Mouse (Mus musculus) neural tube, embryonic 12.5 days (tissue): ENCODE measurements around the gene Atp6v0c. TPM values are rescaled to one million over a fixed set of nuclear protein-coding genes. Genes with fewer than 3 reads are reported as not detected.

Experiments used
- ATAC-seq: fragments of 200-750 bp; cut with Nextera tagmentation; 2 replicates; pipeline ENCODE4 v1.8.0; 2017; ENCODE audit warnings: low read depth, mild to moderate bottlenecking, moderate TSS enrichment, moderate library complexity; ENCODE audit not compliant: low FRiP score
- H3K27ac ChIP-seq: fragments of 300-500 bp; sonication (generic); 2 replicates; pipeline ENCODE4 v1.5.1; 2016
- H3K27me3 ChIP-seq: fragments of 300-500 bp; sonication (generic); replicated peaks from 2 replicates; pipeline ENCODE4 v1.6.1; 2016; ENCODE audit warnings: mild to moderate bottlenecking
- H3K36me3 ChIP-seq: fragments of 300-500 bp; sonication (generic); 2 replicates; pipeline ENCODE4 v1.6.1; 2016; ENCODE audit warnings: mild to moderate bottlenecking
- H3K4me1 ChIP-seq: fragments of 300-500 bp; sonication (generic); 2 replicates; pipeline ENCODE4 v1.6.1; 2016
- H3K4me2 ChIP-seq: fragments of 300-500 bp; sonication (generic); replicated peaks from 2 replicates; pipeline ENCODE4 v1.6.1; 2016; ENCODE audit warnings: mild to moderate bottlenecking
- H3K4me3 ChIP-seq: fragments of 300-500 bp; sonication (generic); 2 replicates; pipeline ENCODE4 v1.5.1; 2016
- H3K9ac ChIP-seq: fragments of 300-500 bp; sonication (generic); 2 replicates; pipeline ENCODE4 v1.6.1; 2016; ENCODE audit warnings: mild to moderate bottlenecking
- H3K9me3 ChIP-seq: fragments of 300-500 bp; sonication (generic); 2 replicates; pipeline ENCODE4 v1.6.1; 2016; ENCODE audit warnings: mild to moderate bottlenecking
- WGBS: fragments of 180-500 bp; shearing (Covaris S2); methylation state at CpG from one replicate; pipeline ENCODE4 v1.1.7; 2016; 5-methylcytosine and 5-hydroxymethylcytosine counted together
- polyA plus RNA-seq: library from polyadenylated mRNA; unstranded; fragments of >200 nt; fragmentation: Nextera tagmentation; extraction: Ambion mirVana; gene quantifications from 2 replicates; pipeline ENCODE4 v1.2.1, GENCODE M21; 2016

Gene Atp6v0c
- polyA plus RNA-seq, 1 experiment from 2014 or later: 671 TPM

GRCm38 (mm10) chr17:24206451-24207351 is 37.2 kb upstream of the Atp6v0c start:
- Histone ChIP-seq H3K27ac (no peak overlapping the region; the same call in 1 of the 2 replicates), H3K4me3 (peak overlapping the region; percentile 50), H3K9me3 (no peaks in the 10 kb centered on the region), H3K36me3 (no peaks in the 10 kb centered on the region), H3K4me1 (peaks cover 77% of the 10 kb centered on the region), H3K4me2 (peak overlapping the region; percentile 93), H3K9ac (peak overlapping the region; percentile 69), H3K27me3 (peaks cover 22% of the 10 kb centered on the region)
- peak; percentile 11; the same call in 1 of the 2 replicates for ATAC-seq
- WGBS: 6% methylated on average over 62 of the region's 62 CpGs

DNA sequence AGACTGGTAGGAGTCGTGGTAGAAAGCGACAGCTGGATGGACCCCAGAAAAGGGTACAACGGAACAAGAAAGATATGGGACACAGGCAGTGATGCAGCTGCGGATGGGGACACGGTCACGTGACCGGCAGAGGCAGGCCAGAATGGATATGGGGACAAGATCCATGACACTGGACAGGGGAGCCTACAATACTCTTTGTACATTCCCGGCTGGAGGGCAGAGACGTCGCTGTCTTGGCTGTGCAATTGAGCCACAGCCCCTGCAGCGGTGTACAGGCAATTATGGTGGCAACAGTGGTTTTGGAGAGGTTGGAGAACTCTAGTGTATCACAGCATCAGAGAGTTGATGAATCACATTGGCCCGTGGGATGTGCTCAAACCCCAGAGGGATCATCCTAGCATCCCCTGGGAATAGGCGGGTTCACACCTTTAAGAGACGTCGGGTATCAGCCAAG is 36.4 kb upstream of the Atp6v0c start:
- Histone ChIP-seq H3K9ac (peak overlapping the region; percentile 41), H3K36me3 (no peaks in the 10 kb centered on the region), H3K4me1 (peaks cover 70% of the 10 kb centered on the region), H3K27ac (no peak overlapping the region), H3K27me3 (peaks cover 22% of the 10 kb centered on the region), H3K9me3 (no peaks in the 10 kb centered on the region), H3K4me2 (peak overlapping the region; percentile 93), H3K4me3 (peak overlapping the region; percentile 59)
- 5% methylated on average over 15 of the region's 15 CpGs for WGBS
- ATAC-seq: peak; percentile 42

- Histone ChIP-seq H3K27ac (no peak within 1 kb of the TSS), H3K27me3 (peaks cover 22% of the 10 kb centered on the region), H3K4me3 (peak within 1 kb of the TSS; percentile 59), H3K9me3 (no peaks in the 10 kb centered on the region), H3K4me2 (peak within 1 kb of the TSS; percentile 93), H3K4me1 (peaks cover 64% of the 10 kb centered on the region), H3K36me3 (no peaks in the 10 kb centered on the region), H3K9ac (peak within 1 kb of the TSS; percentile 69)
- peak; percentile 69 for ATAC-seq
- under 1% methylated on average over 63 of the region's 65 CpGs for WGBS
Observed at GRCm38 (mm10) chr17:24205284-24205888, 35.9 kb upstream of the Atp6v0c start, which contains the start of gene Tbc1d24. Gene Tbc1d24 (minus strand): TSS chr17:24205562.

- 19% methylated on average over 7 of the region's 7 CpGs for WGBS
- Histone ChIP-seq H3K9me3 (no peaks in the 10 kb centered on the region), H3K27me3 (peaks cover 22% of the 10 kb centered on the region), H3K4me2 (peak overlapping the region; percentile 93), H3K36me3 (no peaks in the 10 kb centered on the region), H3K4me1 (peaks cover 59% of the 10 kb centered on the region), H3K4me3 (peak overlapping the region; percentile 59), H3K9ac (peak overlapping the region; percentile 69), H3K27ac (no peak overlapping the region)
- no peak for ATAC-seq
Observed at GRCm38 (mm10) chr17:24204846-24205245, 35.3 kb upstream of the Atp6v0c start.

DNA sequence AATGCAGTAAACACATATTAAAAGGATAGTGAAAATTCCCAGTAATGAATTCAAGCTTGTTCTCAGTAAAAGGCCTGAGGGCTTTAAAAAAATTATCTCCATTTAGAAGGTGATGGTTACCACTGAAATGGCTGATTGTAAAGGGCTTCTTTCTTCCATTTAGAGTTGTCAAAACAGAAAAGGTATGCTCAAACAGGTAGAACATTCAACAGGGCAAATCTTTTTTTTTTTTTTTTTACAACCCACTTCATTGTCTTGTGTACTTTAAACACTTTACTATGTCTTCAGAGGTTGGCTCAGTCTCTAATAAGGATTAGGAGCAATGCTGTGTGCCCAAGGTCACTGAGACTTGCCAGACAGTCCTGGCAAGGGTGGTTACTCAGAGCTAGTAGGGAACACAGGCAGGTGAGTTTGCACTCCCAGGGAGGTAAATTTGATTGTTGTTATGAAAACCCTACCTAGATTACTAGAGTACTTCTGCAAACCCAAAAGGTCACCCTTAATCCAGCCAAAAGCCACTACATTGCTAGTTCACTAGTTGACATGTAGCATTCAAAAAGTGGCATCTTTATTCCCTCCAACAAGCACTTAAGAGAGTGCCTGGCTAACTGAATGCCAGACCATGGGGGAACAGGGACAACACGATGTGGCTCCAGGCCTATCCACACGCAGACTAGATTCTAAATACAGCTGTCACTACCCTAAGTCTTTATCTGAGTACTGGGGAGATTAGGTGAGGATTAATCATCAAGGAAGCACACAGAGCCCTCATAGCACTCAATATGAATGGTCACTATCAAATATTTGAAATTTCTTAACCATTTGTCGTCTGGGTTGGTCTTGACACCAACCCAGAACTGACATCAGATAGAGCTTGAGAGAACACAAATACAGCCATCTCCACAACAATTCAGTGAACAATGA is 34.4 kb upstream of the Atp6v0c start:
- 80% methylated on average over 3 of the region's 3 CpGs for WGBS
- Histone ChIP-seq H3K36me3 (no peaks in the 10 kb centered on the region), H3K4me1 (peaks cover 49% of the 10 kb centered on the region), H3K9ac (peak overlapping the region; percentile 69; the same call in 1 of the 2 replicates), H3K9me3 (no peaks in the 10 kb centered on the region), H3K27ac (no peak overlapping the region), H3K27me3 (peaks cover 22% of the 10 kb centered on the region), H3K4me3 (no peak overlapping the region), H3K4me2 (peak overlapping the region; percentile 93)
- no peak for ATAC-seq

GRCm38 (mm10) chr17:24203068-24203467 is 33.6 kb upstream of the Atp6v0c start:
- WGBS: 46% methylated on average over 4 of the region's 4 CpGs
- Histone ChIP-seq H3K4me1 (peaks cover 41% of the 10 kb centered on the region), H3K27me3 (peaks cover 17% of the 10 kb centered on the region), H3K27ac (no peak overlapping the region), H3K4me2 (0 out of 2 replicates have a peak overlapping the region, but pooled peaks have one; percentile 22), H3K36me3 (no peaks in the 10 kb centered on the region), H3K9me3 (no peaks in the 10 kb centered on the region), H3K4me3 (no peak overlapping the region), H3K9ac (peak overlapping the region; percentile 5; the same call in 1 of the 2 replicates)
- ATAC-seq: no peak

GRCm38 (mm10) chr17:24201092-24201491 is 31.6 kb upstream of the Atp6v0c start:
- Histone ChIP-seq H3K27ac (no peak overlapping the region), H3K4me3 (no peak overlapping the region), H3K4me2 (no peak overlapping the region), H3K4me1 (peaks cover 21% of the 10 kb centered on the region), H3K9ac (no peak overlapping the region), H3K27me3 (no peaks in the 10 kb centered on the region), H3K9me3 (no peaks in the 10 kb centered on the region), H3K36me3 (no peaks in the 10 kb centered on the region)
- no peak for ATAC-seq
- 88% methylated on average over 4 of the region's 4 CpGs for WGBS

GRCm38 (mm10) chr17:24199741-24200140 is 30.2 kb upstream of the Atp6v0c start:
- 82% methylated on average over 4 of the region's 4 CpGs for WGBS
- H3K9me3 ChIP-seq: no peaks in the 10 kb centered on the region
- no peak overlapping the region for H3K4me2 ChIP-seq
- H3K4me1 ChIP-seq: peaks cover 12% of the 10 kb centered on the region
- ATAC-seq: no peak
- H3K36me3 ChIP-seq: no peaks in the 10 kb centered on the region
- no peak overlapping the region for H3K4me3 ChIP-seq
- no peaks in the 10 kb centered on the region for H3K27me3 ChIP-seq
- H3K27ac ChIP-seq: no peak overlapping the region
- H3K9ac ChIP-seq: no peak overlapping the region

GRCm38 (mm10) chr17:24199252-24199651 is 29.8 kb upstream of the Atp6v0c start:
- no peak overlapping the region for H3K4me3 ChIP-seq
- ATAC-seq: no peak
- no peak overlapping the region for H3K4me2 ChIP-seq
- no peak overlapping the region for H3K9ac ChIP-seq
- no peaks in the 10 kb centered on the region for H3K27me3 ChIP-seq
- H3K9me3 ChIP-seq: no peaks in the 10 kb centered on the region
- H3K36me3 ChIP-seq: no peaks in the 10 kb centered on the region
- H3K4me1 ChIP-seq: peaks cover 7% of the 10 kb centered on the region
- 74% methylated on average over 4 of the region's 4 CpGs for WGBS
- H3K27ac ChIP-seq: no peak overlapping the region

DNA sequence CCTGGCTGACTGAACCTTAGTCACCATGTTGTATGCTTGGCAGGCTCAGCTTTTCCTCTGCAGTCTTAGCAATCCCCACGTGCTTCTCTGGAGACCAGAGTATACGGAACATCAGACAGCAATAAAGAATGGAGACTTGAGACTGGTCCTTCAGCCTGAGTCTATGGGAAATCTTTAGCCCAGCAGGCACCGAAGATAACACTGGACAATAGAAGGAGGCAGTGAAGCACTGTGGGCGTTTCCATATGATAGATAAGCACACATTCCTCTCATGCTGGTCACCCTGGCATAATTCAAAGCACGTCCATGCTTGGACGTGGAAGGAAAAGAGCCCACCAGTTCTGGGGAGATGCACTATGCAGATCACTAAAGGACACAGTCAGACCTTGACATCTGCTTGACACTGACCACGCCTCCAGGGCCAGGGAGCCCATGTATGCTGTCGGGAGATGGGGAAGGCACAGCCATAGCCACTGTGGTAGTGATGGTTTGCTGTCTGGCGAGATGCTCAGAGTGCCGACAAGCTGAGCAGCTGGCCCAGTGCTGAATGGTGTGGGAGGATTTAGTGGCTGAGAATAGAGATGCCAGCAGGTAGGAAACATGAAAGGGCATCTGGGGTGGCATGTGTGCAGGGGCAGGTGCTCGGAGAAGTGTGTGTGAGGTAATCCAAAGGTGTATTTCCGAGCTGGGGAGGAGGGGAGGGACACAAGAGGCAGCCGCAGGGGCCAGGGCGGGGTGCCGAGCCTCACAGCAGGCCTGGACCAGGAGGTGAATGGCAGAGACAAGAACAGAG is 27.7 kb upstream of the Atp6v0c start:
- H3K4me1 ChIP-seq: no peaks in the 10 kb centered on the region; the same call in 1 of the 2 replicates
- H3K27me3 ChIP-seq: no peaks in the 10 kb centered on the region
- no peak overlapping the region for H3K9ac ChIP-seq
- no peaks in the 10 kb centered on the region for H3K36me3 ChIP-seq
- no peaks in the 10 kb centered on the region for H3K9me3 ChIP-seq
- no peak overlapping the region for H3K4me3 ChIP-seq
- H3K27ac ChIP-seq: no peak overlapping the region
- WGBS: 71% methylated on average over 15 of the region's 15 CpGs
- no peak for ATAC-seq
- H3K4me2 ChIP-seq: no peak overlapping the region

GRCm38 (mm10) chr17:24195349-24195748 is 25.8 kb upstream of the Atp6v0c start:
- H3K9ac ChIP-seq: no peak overlapping the region; the same call in 1 of the 2 replicates
- H3K9me3 ChIP-seq: no peaks in the 10 kb centered on the region
- no peaks in the 10 kb centered on the region; the same call in 1 of the 2 replicates for H3K4me1 ChIP-seq
- H3K36me3 ChIP-seq: no peaks in the 10 kb centered on the region
- no peak overlapping the region for H3K4me3 ChIP-seq
- WGBS: 57% methylated on average over 2 of the region's 2 CpGs
- no peak for ATAC-seq
- no peak overlapping the region for H3K4me2 ChIP-seq
- no peaks in the 10 kb centered on the region for H3K27me3 ChIP-seq
- no peak overlapping the region for H3K27ac ChIP-seq
